Mouse (Mus musculus) megakaryocyte progenitor cell, adult 5-6 weeks (primary cell): ENCODE data around the gene Ppp6r3. TPM values are rescaled to one million over a fixed set of nuclear protein-coding genes. Genes with fewer than 3 reads are reported as not detected.

Source experiments
- ATAC-seq: replicated peaks from 2 replicates; pipeline ENCODE4 v1.8.0; 2016; ENCODE audit warnings: mild to moderate bottlenecking, moderate TSS enrichment, inconsistent platforms; ENCODE audit not compliant: poor library complexity
- total RNA-seq, 2 experiments: library from RNA; stranded (forward) in 1 of 2; stranded (reverse) in 1 of 2; fragments of 157-497, 149-512 nt in 1 of 2; fragments of 200-1000 nt in 1 of 2; gene quantifications; 2 replicates each; pipeline versions ENCODE4 v1.2.3 to v1.2.4; 2015 to 2017

Gene Ppp6r3
- total RNA-seq, 2 experiments from 2014 or later: 82.1 to 87.2 TPM

DNA sequence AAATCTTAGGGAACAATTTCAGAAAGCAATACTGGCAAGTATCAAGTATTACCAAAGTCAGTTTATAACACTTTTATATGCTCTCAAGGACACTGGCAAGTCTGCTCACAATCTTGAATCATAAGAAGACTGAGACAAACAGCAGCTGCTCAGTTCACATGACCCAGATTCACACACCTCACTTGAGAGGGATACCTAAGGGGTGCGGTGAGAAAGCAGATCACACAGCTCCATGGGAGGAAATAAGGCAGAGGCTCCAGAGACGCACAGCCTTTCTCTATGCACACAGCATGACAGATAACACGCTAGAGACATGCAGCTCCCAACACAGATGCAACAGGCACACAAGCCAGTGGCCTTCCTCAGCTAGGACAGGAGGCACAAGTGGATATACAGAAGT is 45.8 kb downstream of the Ppp6r3 start:
- ATAC-seq: no peak

DNA sequence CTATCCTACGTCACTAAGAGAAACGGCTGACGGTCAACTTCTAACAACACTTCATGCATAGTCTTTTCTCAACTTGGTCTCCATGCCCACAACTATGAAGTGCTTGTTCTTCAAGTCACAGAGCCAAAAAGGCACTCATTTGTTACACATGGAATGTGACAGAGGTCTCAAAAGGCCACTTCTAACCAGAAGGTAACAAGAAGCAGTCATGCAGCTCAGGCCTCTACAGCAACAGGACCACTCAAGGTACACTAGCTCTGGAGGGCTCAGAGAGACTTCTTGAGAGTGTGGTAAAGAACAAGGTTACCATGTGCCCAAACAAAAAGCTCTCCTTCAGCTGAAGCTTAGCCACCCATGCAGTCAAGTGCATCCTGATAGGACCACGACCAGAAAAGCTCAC is 46.9 kb downstream of the Ppp6r3 start:
- ATAC-seq: no peak

DNA sequence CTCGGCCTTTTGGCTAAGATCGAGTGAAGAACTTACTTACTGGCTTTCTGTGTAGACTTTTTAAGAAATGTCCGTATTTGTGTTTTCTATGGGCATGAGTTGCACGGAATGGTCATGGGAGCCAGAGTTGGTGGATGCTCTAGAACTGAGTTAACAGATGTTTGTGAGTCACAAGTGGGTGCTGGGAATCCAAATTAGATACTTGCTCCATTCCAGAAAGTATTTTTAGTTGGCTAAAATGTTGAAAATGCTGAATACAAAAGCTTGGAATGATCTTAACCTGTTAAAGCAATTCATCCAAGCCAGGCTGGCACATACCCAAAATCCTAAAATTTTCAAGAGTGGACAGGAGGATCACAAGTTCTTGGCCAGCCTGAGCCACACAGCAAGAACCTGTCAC is 48.0 kb downstream of the Ppp6r3 start:
- no peak for ATAC-seq

GRCm38 (mm10) chr19:3519471-3520169 is 55.9 kb downstream of the Ppp6r3 start:
- ATAC-seq: no peak

DNA sequence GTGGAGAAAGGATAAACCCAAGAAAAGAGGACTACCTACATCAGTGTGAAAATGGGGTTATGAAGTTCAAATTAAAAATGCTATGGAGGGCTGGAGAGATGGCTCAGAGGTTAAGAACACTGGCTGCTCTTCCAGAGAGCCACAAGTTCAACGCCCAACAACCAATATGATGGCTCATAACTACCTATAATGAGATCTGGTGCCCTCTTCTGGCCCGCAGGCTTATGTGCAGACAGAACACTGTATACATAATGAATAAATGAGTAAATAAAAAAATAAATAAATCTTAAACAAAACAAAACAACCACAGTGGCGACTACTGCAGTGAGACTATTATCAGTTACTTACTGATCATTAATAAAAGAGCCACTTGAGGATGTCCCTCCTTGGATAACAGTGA is 78.3 kb downstream of the Ppp6r3 start:
- ATAC-seq: no peak; the same call in 1 of the 2 replicates

- no peak for ATAC-seq
These were observed 85.7 kb downstream of the Ppp6r3 start for GRCm38 (mm10) chr19:3489826-3490225.

- no peak for ATAC-seq
These were observed 92.7 kb downstream of the Ppp6r3 start for GRCm38 (mm10) chr19:3482831-3483230.

- 0 out of 2 replicates have a peak, but pooled peaks have one; percentile 34 for ATAC-seq
These were observed 95.4 kb downstream of the Ppp6r3 start for GRCm38 (mm10) chr19:3480101-3480500.

DNA sequence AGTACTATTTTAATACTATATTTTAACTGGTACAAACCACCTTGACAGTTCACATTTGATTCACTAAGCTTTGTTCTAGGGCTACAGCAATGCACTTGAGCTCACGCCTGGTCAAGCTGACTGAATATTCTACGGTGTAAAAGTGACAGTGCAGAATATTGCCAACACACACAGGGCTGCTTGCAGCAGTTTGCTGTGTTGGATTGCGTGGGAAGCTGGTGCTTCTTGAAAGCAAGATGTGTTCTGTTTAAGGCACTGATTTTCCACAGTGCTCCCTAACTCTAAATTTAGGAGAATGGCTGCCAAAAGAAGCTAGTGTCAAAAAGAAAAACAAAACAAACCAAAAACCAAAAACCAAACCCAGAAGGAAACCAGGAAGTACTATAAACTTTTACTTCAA is 98.6 kb downstream of the Ppp6r3 start:
- no peak for ATAC-seq

GRCm38 (mm10) chr19:3471218-3471617 is 104.3 kb downstream of the Ppp6r3 start:
- ATAC-seq: no peak

DNA sequence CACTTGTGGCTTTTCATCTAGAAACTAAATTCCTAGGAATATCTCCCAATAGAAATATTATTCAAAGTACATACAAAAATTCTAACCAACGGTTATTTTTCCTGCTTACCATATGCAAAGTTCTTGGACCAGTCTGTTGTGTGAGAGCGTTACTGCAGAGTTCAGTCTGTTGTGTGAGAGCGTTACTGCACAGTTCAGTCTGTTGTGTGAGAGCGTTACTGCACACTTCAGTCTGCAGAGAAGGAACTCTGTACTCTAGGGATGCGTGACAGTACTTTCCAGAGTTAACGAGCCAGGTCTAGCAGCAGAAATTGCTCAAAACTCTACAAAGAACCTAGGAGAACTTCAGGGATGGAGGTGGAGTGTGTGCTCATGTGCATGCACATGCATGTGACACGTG is 108.0 kb downstream of the Ppp6r3 start:
- ATAC-seq: no peak

- no peak for ATAC-seq
These were observed 115.6 kb downstream of the Ppp6r3 start for GRCm38 (mm10) chr19:3459986-3460385.

- ATAC-seq: no peak
These were observed 117.0 kb downstream of the Ppp6r3 start for GRCm38 (mm10) chr19:3458331-3459099.

GRCm38 (mm10) chr19:3457700-3458099 is 117.8 kb downstream of the Ppp6r3 start:
- no peak for ATAC-seq

DNA sequence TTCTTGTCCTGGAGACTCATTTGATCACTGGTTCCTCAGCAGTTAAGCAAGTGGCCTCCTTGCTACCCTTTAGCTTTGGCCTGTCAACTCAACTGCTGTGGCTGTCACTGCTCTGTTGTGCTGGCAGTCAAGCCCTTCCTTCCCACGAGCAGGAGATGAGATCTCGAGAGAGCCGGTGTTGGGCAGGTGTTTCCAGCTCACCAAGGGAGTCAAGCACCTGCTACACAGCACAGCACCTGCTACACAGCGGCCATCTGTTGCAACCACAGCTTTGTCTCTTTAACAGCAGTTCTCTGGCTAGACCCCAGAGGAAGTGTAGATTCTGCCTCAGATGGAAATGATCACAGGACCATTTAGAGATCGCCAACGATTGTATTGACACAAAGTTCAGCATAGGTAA is 123.9 kb downstream of the Ppp6r3 start:
- ATAC-seq: peak; percentile 47

GRCm38 (mm10) chr19:3451170-3451569 is 124.4 kb downstream of the Ppp6r3 start:
- ATAC-seq: peak; percentile 79

- ATAC-seq: no peak
These were observed 124.8 kb downstream of the Ppp6r3 start for GRCm38 (mm10) chr19:3450714-3451113.

GRCm38 (mm10) chr19:3449248-3449647 is 126.3 kb downstream of the Ppp6r3 start:
- no peak for ATAC-seq

DNA sequence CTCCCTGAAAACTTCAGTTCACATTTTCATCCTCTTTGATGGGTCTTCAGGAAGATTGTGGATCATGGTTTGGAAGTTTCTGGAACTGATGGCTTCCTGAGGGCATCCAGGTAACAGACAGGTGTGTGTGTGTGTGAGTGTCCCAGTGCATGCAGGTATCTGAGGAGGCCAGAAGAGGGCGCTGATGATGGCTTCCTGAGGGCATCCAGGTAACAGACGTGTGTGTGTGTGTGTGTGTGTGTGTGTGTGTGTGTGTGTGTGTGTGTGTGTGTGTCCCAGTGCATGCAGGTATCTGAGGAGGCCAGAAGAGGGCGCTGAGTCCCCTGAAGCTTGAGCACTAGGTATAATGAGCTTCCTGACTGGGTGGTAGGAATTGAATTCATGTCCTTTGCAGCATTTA is 128.2 kb downstream of the Ppp6r3 start:
- ATAC-seq: no peak

DNA sequence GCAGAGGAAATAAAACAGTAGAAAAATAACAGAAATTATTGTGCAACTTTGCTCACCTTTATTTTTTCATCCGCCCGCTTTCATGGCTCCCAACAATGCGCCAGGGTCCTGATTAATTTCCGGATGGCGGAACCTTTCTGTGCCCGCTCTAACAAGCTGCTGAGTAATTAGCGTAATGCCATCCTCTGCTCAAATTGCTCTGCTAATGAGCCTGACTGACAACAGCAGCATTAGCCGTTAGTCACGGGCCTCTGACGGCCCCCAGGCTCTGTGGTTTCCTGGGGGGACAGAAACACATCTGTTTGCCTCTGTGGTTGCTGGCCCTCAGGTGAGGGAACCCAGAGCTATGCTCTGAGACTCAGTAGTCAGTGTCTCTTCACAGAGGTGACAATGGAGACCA is 134.5 kb downstream of the Ppp6r3 start:
- ATAC-seq: no peak; the same call in 1 of the 2 replicates

GRCm38 (mm10) chr19:3440667-3441066 is 134.9 kb downstream of the Ppp6r3 start:
- no peak for ATAC-seq

DNA sequence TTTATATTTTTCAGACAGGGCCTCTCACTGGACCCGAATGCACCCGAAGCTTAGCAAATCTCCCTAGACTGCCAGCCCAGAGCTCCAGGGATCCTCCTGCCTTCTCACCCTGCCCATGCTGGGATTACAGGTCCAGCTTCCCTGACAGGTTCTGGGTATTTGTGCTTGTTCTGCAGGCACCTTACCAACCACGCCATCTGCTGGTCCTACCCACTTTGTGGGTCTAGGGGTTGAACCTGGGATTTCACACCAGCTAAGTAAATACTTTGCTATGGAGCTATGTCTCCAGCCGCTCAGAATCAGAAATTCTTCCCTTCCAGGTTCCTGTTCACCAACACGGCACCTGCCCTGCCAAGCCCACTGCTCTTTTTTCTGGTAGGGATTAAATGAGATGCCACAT is 137.6 kb downstream of the Ppp6r3 start:
- ATAC-seq: no peak
